Mouse (Mus musculus) MEL (cell line): ENCODE measurements around the gene Ppm1f. TPM values are rescaled to one million over a fixed set of nuclear protein-coding genes. Genes with fewer than 3 reads are reported as not detected.

Experiments used
- DNase-seq: peaks from one replicate; pipeline ENCODE4 v3.0.0; 2011; ENCODE audit warnings: low read depth, low spot score
- H3K27ac ChIP-seq: 2 replicates; pipeline ENCODE4 v1.5.1; 2012; ENCODE audit warnings: low read depth, mild to moderate bottlenecking, control low read depth, low read length, moderate library complexity; ENCODE audit not compliant: control insufficient read depth
- H3K27me3 ChIP-seq, 2 experiments: fragments of 150-350 bp in 1 of 2; sonication (generic) in 1 of 2; 2 replicates each; pipeline ENCODE4 v1.6.1; 2012; ENCODE audit warnings: low read length in 2 of 2, mild to moderate bottlenecking in 2 of 2, improper control_type of control experiment in 1 of 2, moderate library complexity in 1 of 2; ENCODE audit not compliant: insufficient read depth in 2 of 2, control insufficient read depth in 1 of 2
- H3K36me3 ChIP-seq, 2 experiments: 2 replicates each; pipeline ENCODE4 v1.6.1; 2012 to 2014; ENCODE audit warnings: low read length in 2 of 2, improper control_type of control experiment in 1 of 2, inconsistent platforms in 1 of 2, mild to moderate bottlenecking in 1 of 2; ENCODE audit not compliant: insufficient read depth in 2 of 2, control insufficient read depth in 1 of 2
- H3K4me1 ChIP-seq, 2 experiments: fragments of 150-350 bp in 1 of 2; sonication (generic) in 1 of 2; 2 replicates each; pipeline ENCODE4 v1.6.1; 2012; ENCODE audit warnings: low read length in 2 of 2, improper control_type of control experiment in 1 of 2, mild to moderate bottlenecking in 1 of 2; ENCODE audit not compliant: insufficient read depth in 2 of 2, control insufficient read depth in 1 of 2
- H3K4me3 ChIP-seq, 2 experiments: fragments of 150-350 bp in 1 of 2; sonication (generic) in 1 of 2; 2 replicates each; pipeline ENCODE4 v1.5.1; 2012; ENCODE audit warnings: low read depth in 2 of 2, low read length in 2 of 2, mild to moderate bottlenecking in 2 of 2, moderate library complexity in 2 of 2, control low read depth in 1 of 2, improper control_type of control experiment in 1 of 2; ENCODE audit not compliant: control insufficient read depth in 1 of 2, insufficient read depth in 1 of 2
- H3K79me2 ChIP-seq: 2 replicates; pipeline ENCODE4 v1.6.1; 2012; ENCODE audit warnings: mild to moderate bottlenecking, low read length, moderate library complexity; ENCODE audit not compliant: control insufficient read depth, poor library complexity, insufficient read depth
- H3K9ac ChIP-seq: 2 replicates; pipeline ENCODE4 v1.6.1; 2012; ENCODE audit warnings: low read depth, mild to moderate bottlenecking, control low read depth, low read length, moderate library complexity; ENCODE audit not compliant: control insufficient read depth, poor library complexity, severe bottlenecking
- H3K9me3 ChIP-seq: fragments of 150-350 bp; sonication (generic); replicated peaks from 2 replicates; pipeline ENCODE4 v1.6.1; 2012; ENCODE audit warnings: mild to moderate bottlenecking, low read length, improper control_type of control experiment, moderate library complexity; ENCODE audit not compliant: insufficient read depth
- CHD1 ChIP-seq: IDR thresholded peaks from 2 replicates; pipeline ENCODE4 v1.6.1; 2012; ENCODE audit warnings: low read depth, mild to moderate bottlenecking, inconsistent platforms, low read length, improper control_type of control experiment
- CHD2 ChIP-seq: IDR thresholded peaks from 2 replicates; pipeline ENCODE4 v1.6.1; 2011; ENCODE audit warnings: low read length, improper control_type of control experiment
- CTCF ChIP-seq, 3 experiments: IDR thresholded peaks in 2 of 3; conservative IDR thresholded peaks in 1 of 3; 2 replicates each; pipeline ENCODE4 v1.5.1; 2011 to 2012; ENCODE audit warnings: low read length in 3 of 3, low read depth in 2 of 3, mild to moderate bottlenecking in 2 of 3, improper control_type of control experiment in 1 of 3, inconsistent platforms in 1 of 3, mixed read lengths in 1 of 3, moderate library complexity in 1 of 3; ENCODE audit not compliant: control insufficient read depth in 1 of 3, insufficient read depth in 1 of 3, poor library complexity in 1 of 3, severe bottlenecking in 1 of 3
- ELF1 ChIP-seq: IDR thresholded peaks from 2 replicates; pipeline ENCODE4 v1.6.1; 2014; ENCODE audit warnings: low read depth, mild to moderate bottlenecking, inconsistent platforms, low read length, improper control_type of control experiment, moderate library complexity
- EP300 ChIP-seq, 2 experiments: IDR thresholded peaks; 2 replicates each; pipeline ENCODE4 v1.6.1; 2011; ENCODE audit warnings: improper control_type of control experiment in 2 of 2, low read length in 2 of 2, low read depth in 1 of 2, mild to moderate bottlenecking in 1 of 2
- ETS1 ChIP-seq: IDR thresholded peaks from 2 replicates; pipeline ENCODE4 v1.6.1; 2012; ENCODE audit warnings: low read depth, mild to moderate bottlenecking, inconsistent platforms, low read length, improper control_type of control experiment, moderate library complexity
- GABPA ChIP-seq: IDR thresholded peaks from 2 replicates; pipeline ENCODE4 v1.6.1; 2012; ENCODE audit warnings: low read depth, mild to moderate bottlenecking, inconsistent platforms, low read length, improper control_type of control experiment, moderate library complexity
- GATA1 ChIP-seq: IDR thresholded peaks from 2 replicates; pipeline ENCODE4 v1.6.1; 2011; ENCODE audit warnings: low read depth, low read length, improper control_type of control experiment
- HCFC1 ChIP-seq: IDR thresholded peaks from 2 replicates; pipeline ENCODE4 v1.6.1; 2012; ENCODE audit warnings: low read depth, mild to moderate bottlenecking, inconsistent platforms, low read length, improper control_type of control experiment, moderate library complexity
- KAT2A ChIP-seq: conservative IDR thresholded peaks from 2 replicates; pipeline ENCODE4 v1.6.1; 2012; ENCODE audit warnings: low read depth, low read length, improper control_type of control experiment, inconsistent platforms
- MAX ChIP-seq: IDR thresholded peaks from 2 replicates; pipeline ENCODE4 v1.6.1; 2011; ENCODE audit warnings: low read length, improper control_type of control experiment
- MAZ ChIP-seq: IDR thresholded peaks from 2 replicates; pipeline ENCODE4 v1.6.1; 2012; ENCODE audit warnings: low read depth, mild to moderate bottlenecking, inconsistent platforms, low read length, improper control_type of control experiment
- MXI1 ChIP-seq: IDR thresholded peaks from 2 replicates; pipeline ENCODE4 v1.6.1; 2011; ENCODE audit warnings: mild to moderate bottlenecking, low read depth, low read length, improper control_type of control experiment
- MYB ChIP-seq: IDR thresholded peaks from 2 replicates; pipeline ENCODE4 v1.6.1; 2011; ENCODE audit warnings: mild to moderate bottlenecking, low read depth, low read length, improper control_type of control experiment
- MYC ChIP-seq: IDR thresholded peaks from 2 replicates; pipeline ENCODE4 v1.6.1; 2011; ENCODE audit warnings: low read depth, mild to moderate bottlenecking, low read length, improper control_type of control experiment, moderate library complexity
- NELFE ChIP-seq: IDR thresholded peaks from 2 replicates; pipeline ENCODE4 v1.6.1; 2011; ENCODE audit warnings: low read depth, low read length, improper control_type of control experiment
- NRF1 ChIP-seq: IDR thresholded peaks from 2 replicates; pipeline ENCODE4 v1.6.1; 2014; ENCODE audit warnings: low read depth, mild to moderate bottlenecking, inconsistent platforms, low read length, improper control_type of control experiment, moderate library complexity; ENCODE audit not compliant: poor library complexity, insufficient read depth, severe bottlenecking
- POLR2A ChIP-seq, 2 experiments: IDR thresholded peaks; 2 replicates each; pipeline ENCODE4 v1.6.1; 2011 to 2012; ENCODE audit warnings: low read length in 2 of 2, mild to moderate bottlenecking in 2 of 2, control low read depth in 1 of 2, improper control_type of control experiment in 1 of 2, low read depth in 1 of 2, moderate library complexity in 1 of 2; ENCODE audit not compliant: control insufficient read depth in 1 of 2, insufficient read depth in 1 of 2, poor library complexity in 1 of 2
- POLR2AphosphoS2 ChIP-seq: IDR thresholded peaks from 2 replicates; pipeline ENCODE4 v1.6.1; 2011; ENCODE audit warnings: low read length, improper control_type of control experiment
- POLR2AphosphoS5 ChIP-seq: IDR thresholded peaks from 2 replicates; pipeline ENCODE4 v1.6.1; 2012; ENCODE audit warnings: low read depth, borderline replicate concordance, mild to moderate bottlenecking, inconsistent platforms, low read length, moderate library complexity, mixed read lengths
- RAD21 ChIP-seq: IDR thresholded peaks from 2 replicates; pipeline ENCODE4 v1.6.1; 2011; ENCODE audit warnings: mild to moderate bottlenecking, low read depth, low read length, improper control_type of control experiment
- RCOR1 ChIP-seq: IDR thresholded peaks from 2 replicates; pipeline ENCODE4 v1.6.1; 2012; ENCODE audit warnings: low read depth, mild to moderate bottlenecking, inconsistent platforms, low read length, improper control_type of control experiment
- SIN3A ChIP-seq: IDR thresholded peaks from 2 replicates; pipeline ENCODE4 v1.6.1; 2012; ENCODE audit warnings: low read length, improper control_type of control experiment, inconsistent platforms
- TAL1 ChIP-seq: IDR thresholded peaks from 2 replicates; pipeline ENCODE4 v1.6.1; 2012; ENCODE audit warnings: mild to moderate bottlenecking, inconsistent platforms, low read length, moderate library complexity, mixed read lengths
- TBP ChIP-seq: IDR thresholded peaks from 2 replicates; pipeline ENCODE4 v1.8.0; 2011; ENCODE audit warnings: low read depth, low read length, improper control_type of control experiment
- TCF12 ChIP-seq: IDR thresholded peaks from 2 replicates; pipeline ENCODE4 v1.6.1; 2014; ENCODE audit warnings: low read depth, mild to moderate bottlenecking, inconsistent platforms, low read length, improper control_type of control experiment, moderate library complexity
- USF2 ChIP-seq, 2 experiments: IDR thresholded peaks; 2 replicates each; pipeline ENCODE4 v1.6.1; 2011 to 2012; ENCODE audit warnings: improper control_type of control experiment in 2 of 2, low read length in 2 of 2, borderline replicate concordance in 1 of 2, inconsistent platforms in 1 of 2, low read depth in 1 of 2, mild to moderate bottlenecking in 1 of 2; ENCODE audit not compliant: insufficient read depth in 1 of 2
- ZC3H11A ChIP-seq: IDR thresholded peaks from 2 replicates; pipeline ENCODE4 v1.6.1; 2012; ENCODE audit warnings: low read depth, mild to moderate bottlenecking, inconsistent platforms, low read length, improper control_type of control experiment
- ZKSCAN1 ChIP-seq: IDR thresholded peaks from 2 replicates; pipeline ENCODE4 v1.6.1; 2012; ENCODE audit warnings: low read depth, mild to moderate bottlenecking, inconsistent platforms, low read length, improper control_type of control experiment, moderate library complexity
- ZMIZ1 ChIP-seq: IDR thresholded peaks from 2 replicates; pipeline ENCODE4 v1.6.1; 2012; ENCODE audit warnings: low read depth, mild to moderate bottlenecking, inconsistent platforms, low read length, improper control_type of control experiment, moderate library complexity
- polyA plus RNA-seq, 2 experiments: library from polyadenylated mRNA; stranded (reverse) in 1 of 2; unstranded in 1 of 2; fragments of >175 nt in 1 of 2; fragments of >200 nt in 1 of 2; gene quantifications; 2 replicates each; pipeline versions ENCODE4 v1.2.1 to v1.2.4; 2012; ENCODE audit warnings: low replicate concordance in 2 of 2, low read depth in 1 of 2; ENCODE audit not compliant: insufficient read length in 2 of 2, insufficient read depth in 1 of 2, missing spikeins in 1 of 2
- total RNA-seq: library from RNA; depleted of rRNA; stranded (reverse); fragments of 300-350 nt; gene quantifications from 2 replicates; pipeline ENCODE4 v1.2.3, GENCODE M21; 2012

Gene Ppm1f
- total and polyA plus RNA-seq, 3 experiments = 28.3 to 30.6 TPM; not detected in 1

GRCm38 (mm10) chr16:16870617-16871331 is 25.5 kb upstream of the Ppm1f start, which contains the start of the genes Top3b and Vpreb1:
Top3b (plus strand) TSS chr16:16870736.
Vpreb1 (minus strand) TSS chr16:16870843.
- Histone ChIP-seq H3K27ac (peak within 1 kb of the TSS; percentile 97), H3K4me3 (peak within 1 kb of the TSS; percentile 94 to 95), H3K27me3 (no peaks in the 10 kb centered on the region), H3K36me3 (peaks cover 3 to 23% of the 10 kb centered on the region in 2 experiments), H3K9ac (peak within 1 kb of the TSS; percentile 98), H3K79me2 (peaks cover 14% of the 10 kb centered on the region), H3K4me1 (peaks cover 4 to 10% of the 10 kb centered on the region in 2 experiments), H3K9me3 (no peaks in the 10 kb centered on the region)
- TF ChIP-seq MYC (peak; percentile 77; the same call in 1 of the 2 replicates), CTCF (IDR thresholded peaks at IDR 0.05 in 2 of 3, conservative IDR thresholded peaks at IDR 0.05 in 1 of 3; ENCODE audit: control insufficient read depth in 1 of 3, insufficient read depth in 1 of 3, low read depth in 2 of 3, low read length in 3 of 3, poor library complexity in 1 of 3, severe bottlenecking in 1 of 3) (peak in 1 of 3 experiments; percentile 4; a peak in 1 of 6 replicates), POLR2AphosphoS5 (no peak), MAZ (peak; percentile 78), POLR2A (IDR thresholded peaks at IDR 0.05; ENCODE audit: control insufficient read depth in 1 of 2, insufficient read depth in 1 of 2, low read depth in 1 of 2, low read length in 2 of 2, poor library complexity in 1 of 2) (peak; percentile 71 to 83; a peak in 2 of 4 replicates), CHD1 (no peak), TBP (peak; percentile 88), POLR2AphosphoS2 (peak; percentile 77; the same call in 1 of the 2 replicates), MYB (peak; percentile 32; the same call in 1 of the 2 replicates), ETS1 (peak; percentile 64), GATA1 (0 out of 2 replicates have a peak, but pooled peaks have one; percentile 33), CHD2 (no peak), MXI1 (peak; percentile 70), GABPA (no peak), SIN3A (peak; percentile 95), USF2 (IDR thresholded peaks at IDR 0.05; ENCODE audit: borderline replicate concordance in 1 of 2, insufficient read depth in 1 of 2, low read depth in 1 of 2, low read length in 2 of 2) (no peak), ZMIZ1 (peak; percentile 82; the same call in 1 of the 2 replicates), TAL1 (peak; percentile 80), MAX (peak; percentile 67; the same call in 1 of the 2 replicates), ZKSCAN1 (no peak), HCFC1 (peak; percentile 93), ZC3H11A (0 out of 2 replicates have a peak, but pooled peaks have one; percentile 10), RCOR1 (peak; percentile 62; the same call in 1 of the 2 replicates), NRF1 (peak; percentile 40; the same call in 1 of the 2 replicates), NELFE (peak; percentile 83), KAT2A (peak; percentile 60; the same call in 1 of the 2 replicates), EP300 (IDR thresholded peaks at IDR 0.05; ENCODE audit: low read depth in 1 of 2, low read length in 2 of 2) (peak; percentile 25 to 32; a peak in 3 of 4 replicates), TCF12 (peak; percentile 87), ELF1 (peak; percentile 96), RAD21 (no peak)
- DNase-seq = peak; percentile 97
